Mouse (Mus musculus): ENCODE measurements at regions not wholly inside any gene's neighbourhood (a gene's known extent, or its start where the extent isn't known, plus 50 kb on each side); places are given as distances from the start of the nearest gene placed in this dataset.
A peak's percentile ranks its signal among the peaks of the same experiment; 100 is the strongest.

GRCm38 (mm10) chr11:52522384-52522783 lies 126.2 kb downstream of the 9530068E07Rik start:
- H3K27ac ChIP-seq, result 0 out of 2 replicates have a peak overlapping the region, but pooled peaks have one; percentile 52
- no peak overlapping the region for H3K4me3 ChIP-seq
- 45% methylated on average over 3 of the region's 3 CpGs for WGBS
- H3K4me1 ChIP-seq, result peaks cover 10% of the 10 kb centered on the region; the same call in 1 of the 2 replicates
- no peaks in the 10 kb centered on the region for H3K9me3 ChIP-seq
- no peaks in the 10 kb centered on the region for H3K36me3 ChIP-seq
- no peak for DNase-seq (ENCODE audit: low spot score)
- no peaks in the 10 kb centered on the region for H3K27me3 ChIP-seq (ENCODE audit: insufficient read depth, poor library complexity, severe bottlenecking)

GRCm38 (mm10) chr11:52523191-52523590 lies 127.0 kb downstream of the 9530068E07Rik start:
- 47% methylated on average over 4 of the region's 4 CpGs for WGBS
- Histone ChIP-seq H3K27me3 (ENCODE audit: insufficient read depth, poor library complexity, severe bottlenecking) (no peaks in the 10 kb centered on the region), H3K4me1 (peaks cover 10% of the 10 kb centered on the region; the same call in 1 of the 2 replicates), H3K36me3 (no peaks in the 10 kb centered on the region), H3K4me3 (no peak overlapping the region), H3K9me3 (no peaks in the 10 kb centered on the region), H3K27ac (0 out of 2 replicates have a peak overlapping the region, but pooled peaks have one; percentile 52)
- DNase-seq (ENCODE audit: low spot score), result no peak

GRCm38 (mm10) chr11:52523671-52524070 lies 127.4 kb downstream of the 9530068E07Rik start:
- H3K4me1 ChIP-seq, result peaks cover 11% of the 10 kb centered on the region; the same call in 1 of the 2 replicates
- H3K27me3 ChIP-seq (ENCODE audit: insufficient read depth, poor library complexity, severe bottlenecking), result no peaks in the 10 kb centered on the region
- H3K27ac ChIP-seq, result no peak overlapping the region
- WGBS, result 70% methylated on average over 2 of the region's 2 CpGs
- no peaks in the 10 kb centered on the region for H3K9me3 ChIP-seq
- H3K36me3 ChIP-seq, result no peaks in the 10 kb centered on the region
- no peak overlapping the region for H3K4me3 ChIP-seq
- no peak for DNase-seq (ENCODE audit: low spot score)

- no peaks in the 10 kb centered on the region for H3K36me3 ChIP-seq
- H3K4me1 ChIP-seq, result peaks cover 18% of the 10 kb centered on the region; the same call in 1 of the 2 replicates
- H3K27me3 ChIP-seq (ENCODE audit: insufficient read depth, poor library complexity, severe bottlenecking), result no peaks in the 10 kb centered on the region
- 65% methylated on average over 6 of the region's 6 CpGs for WGBS
- DNase-seq (ENCODE audit: low spot score), result no peak
- H3K4me3 ChIP-seq, result no peak overlapping the region
- H3K9me3 ChIP-seq, result no peaks in the 10 kb centered on the region
- peak overlapping the region; percentile 42; the same call in 1 of the 2 replicates for H3K27ac ChIP-seq
Observed at GRCm38 (mm10) chr11:52525446-52525845, 129.2 kb downstream of the 9530068E07Rik start.

- Histone ChIP-seq H3K27me3 (ENCODE audit: insufficient read depth, poor library complexity, severe bottlenecking) (no peaks in the 10 kb centered on the region), H3K36me3 (no peaks in the 10 kb centered on the region), H3K4me1 (peaks cover 18% of the 10 kb centered on the region; the same call in 1 of the 2 replicates), H3K4me3 (no peak overlapping the region), H3K27ac (no peak overlapping the region), H3K9me3 (no peaks in the 10 kb centered on the region)
- 73% methylated on average over 6 of the region's 6 CpGs for WGBS
- no peak for DNase-seq (ENCODE audit: low spot score)
Observed at GRCm38 (mm10) chr11:52526306-52526705, 130.1 kb downstream of the 9530068E07Rik start.

- WGBS, result 58% methylated on average over 5 of the region's 5 CpGs
- no peaks in the 10 kb centered on the region for H3K27me3 ChIP-seq (ENCODE audit: insufficient read depth, poor library complexity, severe bottlenecking)
- H3K9me3 ChIP-seq, result no peaks in the 10 kb centered on the region
- H3K4me1 ChIP-seq, result peaks cover 67% of the 10 kb centered on the region
- no peaks in the 10 kb centered on the region for H3K36me3 ChIP-seq
- no peak overlapping the region for H3K4me3 ChIP-seq
- DNase-seq (ENCODE audit: low spot score), result no peak
- H3K27ac ChIP-seq, result peak overlapping the region; percentile 64
Observed at GRCm38 (mm10) chr11:52533379-52533778, 137.2 kb downstream of the 9530068E07Rik start.

- peaks cover 67% of the 10 kb centered on the region for H3K4me1 ChIP-seq
- H3K27ac ChIP-seq, result peak overlapping the region; percentile 83
- H3K9me3 ChIP-seq, result no peaks in the 10 kb centered on the region
- 38% methylated on average over 13 of the region's 13 CpGs for WGBS
- H3K27me3 ChIP-seq (ENCODE audit: insufficient read depth, poor library complexity, severe bottlenecking), result no peaks in the 10 kb centered on the region
- H3K36me3 ChIP-seq, result no peaks in the 10 kb centered on the region
- H3K4me3 ChIP-seq, result no peak overlapping the region
- no peak for DNase-seq (ENCODE audit: low spot score)
Observed at GRCm38 (mm10) chr11:52534586-52534985, 138.4 kb downstream of the 9530068E07Rik start.

GRCm38 (mm10) chr11:52536211-52536610 lies 140.0 kb downstream of the 9530068E07Rik start:
- 69% methylated on average over 2 of the region's 2 CpGs for WGBS
- H3K36me3 ChIP-seq, result no peaks in the 10 kb centered on the region
- no peaks in the 10 kb centered on the region for H3K9me3 ChIP-seq
- no peaks in the 10 kb centered on the region for H3K27me3 ChIP-seq (ENCODE audit: insufficient read depth, poor library complexity, severe bottlenecking)
- H3K4me1 ChIP-seq, result peaks cover 76% of the 10 kb centered on the region
- H3K4me3 ChIP-seq, result no peak overlapping the region
- peak overlapping the region; percentile 83 for H3K27ac ChIP-seq
- DNase-seq (ENCODE audit: low spot score), result no peak

- Histone ChIP-seq H3K4me3 (peak overlapping the region; percentile 24; the same call in 1 of the 2 replicates), H3K9me3 (no peaks in the 10 kb centered on the region), H3K4me1 (peaks cover 77% of the 10 kb centered on the region), H3K27me3 (ENCODE audit: insufficient read depth, poor library complexity, severe bottlenecking) (no peaks in the 10 kb centered on the region), H3K27ac (peak overlapping the region; percentile 83), H3K36me3 (no peaks in the 10 kb centered on the region)
- DNase-seq (ENCODE audit: low spot score), result no peak
- WGBS, result 20% methylated on average over 11 of the region's 11 CpGs
Observed at GRCm38 (mm10) chr11:52536841-52537240, 140.6 kb downstream of the 9530068E07Rik start.

- 71% methylated on average over 4 of the region's 4 CpGs for WGBS
- H3K4me3 ChIP-seq, result no peak overlapping the region
- no peak for DNase-seq (ENCODE audit: low spot score)
- no peaks in the 10 kb centered on the region for H3K36me3 ChIP-seq
- H3K27ac ChIP-seq, result peak overlapping the region; percentile 83
- peaks cover 72% of the 10 kb centered on the region for H3K4me1 ChIP-seq
- H3K27me3 ChIP-seq (ENCODE audit: insufficient read depth, poor library complexity, severe bottlenecking), result no peaks in the 10 kb centered on the region
- H3K9me3 ChIP-seq, result no peaks in the 10 kb centered on the region
Observed at GRCm38 (mm10) chr11:52537819-52538435, 141.7 kb downstream of the 9530068E07Rik start.

GRCm38 (mm10) chr11:52541210-52541609 lies 145.0 kb downstream of the 9530068E07Rik start:
- H3K4me1 ChIP-seq, result peaks cover 39% of the 10 kb centered on the region
- H3K27ac ChIP-seq, result no peak overlapping the region
- H3K4me3 ChIP-seq, result no peak overlapping the region
- H3K9me3 ChIP-seq, result no peaks in the 10 kb centered on the region
- H3K36me3 ChIP-seq, result no peaks in the 10 kb centered on the region
- DNase-seq (ENCODE audit: low spot score), result no peak
- H3K27me3 ChIP-seq (ENCODE audit: insufficient read depth, poor library complexity, severe bottlenecking), result no peaks in the 10 kb centered on the region
- 64% methylated on average over 5 of the region's 5 CpGs for WGBS

- Histone ChIP-seq H3K4me3 (no peak overlapping the region), H3K4me1 (peaks cover 6% of the 10 kb centered on the region; the same call in 1 of the 2 replicates), H3K36me3 (no peaks in the 10 kb centered on the region), H3K27me3 (ENCODE audit: insufficient read depth, poor library complexity, severe bottlenecking) (no peaks in the 10 kb centered on the region), H3K9me3 (no peaks in the 10 kb centered on the region), H3K27ac (no peak overlapping the region)
- DNase-seq (ENCODE audit: low spot score), result no peak
- WGBS, result 75% methylated on average over 5 of the region's 5 CpGs
Observed at GRCm38 (mm10) chr11:52551451-52551850, 155.2 kb downstream of the 9530068E07Rik start.

GRCm38 (mm10) chr11:52552860-52553259 lies 156.6 kb downstream of the 9530068E07Rik start:
- Histone ChIP-seq H3K4me1 (peaks cover 9% of the 10 kb centered on the region; the same call in 1 of the 2 replicates), H3K27ac (no peak overlapping the region), H3K36me3 (no peaks in the 10 kb centered on the region), H3K4me3 (no peak overlapping the region), H3K27me3 (ENCODE audit: insufficient read depth, poor library complexity, severe bottlenecking) (no peaks in the 10 kb centered on the region), H3K9me3 (no peaks in the 10 kb centered on the region)
- DNase-seq (ENCODE audit: low spot score), result no peak
- 76% methylated on average over 4 of the region's 4 CpGs for WGBS

Data from heart, embryonic 10.5 days (tissue).